Mouse (Mus musculus) spleen, adult 2 months (tissue): ENCODE data around the gene Ghrhr. TPM values are rescaled to one million over a fixed set of nuclear protein-coding genes. Genes with fewer than 3 reads are reported as not detected.

Source experiments
- DNase-seq, 2 experiments: peaks; one replicate each; pipeline versions ENCODE4 v3.0.0 to v3.0.0-alpha.2; 2012 to 2021; ENCODE audit warnings: low spot score in 2 of 2, low read depth in 1 of 2
- H3K27ac ChIP-seq: fragments of 200-500 bp; 2 replicates; pipeline ENCODE4 v1.5.1; 2012; ENCODE audit warnings: low read length, inconsistent platforms; ENCODE audit not compliant: insufficient read depth
- H3K27me3 ChIP-seq: fragments of 200-500 bp; 2 replicates; pipeline ENCODE4 v1.6.1; 2012; ENCODE audit warnings: mild to moderate bottlenecking, moderate library complexity, low read length, inconsistent platforms; ENCODE audit not compliant: control insufficient read depth, insufficient read depth
- H3K36me3 ChIP-seq: fragments of 200-500 bp; 2 replicates; pipeline ENCODE4 v1.6.1; 2012; ENCODE audit warnings: mild to moderate bottlenecking, low read length, inconsistent platforms; ENCODE audit not compliant: control insufficient read depth, insufficient read depth
- H3K4me1 ChIP-seq: fragments of 200-500 bp; 2 replicates; pipeline ENCODE4 v1.6.1; 2011; ENCODE audit warnings: inconsistent platforms; ENCODE audit not compliant: control insufficient read depth, insufficient read depth, insufficient read length
- H3K4me3 ChIP-seq: fragments of 200-500 bp; 2 replicates; pipeline ENCODE4 v1.5.1; 2011; ENCODE audit warnings: mild to moderate bottlenecking, inconsistent platforms; ENCODE audit not compliant: insufficient read depth, insufficient read length; ENCODE audit errors: extremely low read depth
- CTCF ChIP-seq: fragments of 200-500 bp; IDR thresholded peaks from 2 replicates; pipeline ENCODE4 v1.5.1; 2011; ENCODE audit warnings: mild to moderate bottlenecking, inconsistent platforms; ENCODE audit not compliant: insufficient read depth, insufficient read length, insufficient replicate concordance; ENCODE audit errors: extremely low read depth
- POLR2A ChIP-seq: fragments of 200-500 bp; IDR thresholded peaks from 2 replicates; pipeline ENCODE4 v1.6.1; 2011; ENCODE audit warnings: low read depth, low read length, inconsistent platforms
- WGBS: fragments of 180-500 bp; shearing (Covaris S2); methylation state at CpG from one replicate; pipeline ENCODE4 v1.1.7; 2018; 5-methylcytosine and 5-hydroxymethylcytosine counted together
- polyA plus RNA-seq: library from polyadenylated mRNA; depleted of rRNA; stranded (reverse); fragments of >200 nt; gene quantifications from 2 replicates; pipeline ENCODE4 v1.2.3, GENCODE M21; 2012

Ghrhr gene
- polyA plus RNA-seq, 1 experiment: not detected

DNA sequence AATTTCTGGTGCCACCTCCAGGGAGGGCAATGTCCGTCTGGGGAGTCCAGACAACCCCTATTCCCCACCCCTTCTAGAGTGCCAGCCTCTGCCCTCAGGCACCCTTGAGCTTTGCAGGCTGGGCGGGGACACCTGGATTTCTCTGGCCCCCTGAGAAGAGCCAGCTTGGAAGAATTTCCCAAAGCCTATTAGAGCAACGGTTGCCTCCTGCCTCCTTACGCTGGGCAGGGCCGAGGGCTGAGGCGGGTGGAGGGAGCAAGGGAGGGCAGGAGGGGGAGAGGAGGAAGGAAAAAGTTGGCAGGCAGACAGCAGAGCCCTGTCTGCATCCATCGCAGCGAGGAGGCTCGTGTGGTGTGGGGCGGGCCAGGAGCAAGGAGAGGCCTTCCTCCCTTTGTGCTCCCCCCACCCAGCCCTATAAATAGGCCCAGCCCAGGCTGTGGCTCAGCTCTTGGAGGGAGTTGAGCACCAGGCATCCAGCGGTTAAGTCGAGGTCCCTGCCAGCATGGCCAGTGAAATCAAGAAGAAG is 40.0 kb upstream of the Ghrhr start, which contains the start of gene Aqp1:
Aqp1 (plus strand) TSS at position 444 of the 526 bp plus-strand sequence.
- no peaks in the 10 kb centered on the region for H3K4me1 ChIP-seq
- TF ChIP-seq CTCF: no peak
- TF ChIP-seq POLR2A: no peak
- no peak for DNase-seq
- peak within 1 kb of the TSS; percentile 46 for H3K27ac ChIP-seq
- H3K36me3 ChIP-seq: no peaks in the 10 kb centered on the region
- WGBS: 17% methylated on average over 12 of the region's 12 CpGs
- H3K4me3 ChIP-seq: peak within 1 kb of the TSS; percentile 40
- H3K27me3 ChIP-seq: no peaks in the 10 kb centered on the region

DNA sequence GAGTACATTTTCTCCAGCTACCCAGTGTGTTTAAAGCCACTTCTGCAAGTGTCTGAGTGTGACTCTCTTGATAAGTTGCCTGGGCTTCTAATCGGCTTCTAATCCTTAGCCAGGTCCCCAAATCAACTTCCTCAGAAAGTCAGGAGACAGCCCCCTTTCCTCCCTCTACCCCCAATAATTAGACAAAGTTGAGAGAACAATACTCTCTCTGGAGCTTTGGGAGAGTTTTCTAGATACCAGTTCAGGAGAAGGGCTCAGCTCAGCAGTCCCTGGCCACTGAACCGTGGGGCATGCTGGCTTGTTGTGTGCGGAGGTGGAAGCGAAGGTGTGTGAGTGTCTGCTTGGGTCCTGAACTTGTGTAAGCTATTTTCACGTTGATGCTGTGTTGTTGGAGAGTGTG is 38.9 kb upstream of the Ghrhr start:
- H3K27ac ChIP-seq: peak overlapping the region; percentile 42
- no peak for DNase-seq
- peak overlapping the region; percentile 40; the same call in 1 of the 2 replicates for H3K4me3 ChIP-seq
- WGBS: 71% methylated on average over 5 of the region's 5 CpGs
- TF ChIP-seq POLR2A (no peak), CTCF (no peak)
- H3K4me1 ChIP-seq: no peaks in the 10 kb centered on the region
- H3K36me3 ChIP-seq: no peaks in the 10 kb centered on the region
- no peaks in the 10 kb centered on the region for H3K27me3 ChIP-seq

DNA sequence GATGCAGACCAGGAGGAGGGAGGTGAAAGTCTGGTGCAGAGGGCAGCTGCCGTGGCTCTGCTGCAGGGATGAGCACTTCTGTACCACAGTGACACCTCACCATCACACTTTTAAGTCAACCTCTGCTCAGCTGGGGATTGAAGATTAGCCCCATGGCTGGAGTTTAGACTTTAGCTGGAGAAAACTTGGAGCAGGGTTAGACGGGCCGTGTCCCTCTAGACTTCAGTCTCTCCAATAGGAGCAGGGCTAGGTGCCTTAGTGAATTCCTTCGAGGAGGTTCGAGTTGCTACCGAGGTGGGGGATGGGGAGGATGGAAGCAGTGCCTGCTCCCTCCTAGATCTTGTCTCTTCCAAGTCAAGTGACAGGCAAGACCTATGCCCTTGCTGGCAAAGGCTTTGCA is 38.0 kb upstream of the Ghrhr start:
- Histone ChIP-seq H3K27me3 (no peaks in the 10 kb centered on the region), H3K36me3 (no peaks in the 10 kb centered on the region), H3K4me3 (peak overlapping the region; percentile 28), H3K4me1 (no peaks in the 10 kb centered on the region), H3K27ac (peak overlapping the region; percentile 42; the same call in 1 of the 2 replicates)
- DNase-seq: no peak
- WGBS: 73% methylated on average over 6 of the region's 6 CpGs
- TF ChIP-seq POLR2A (no peak), CTCF (no peak)

DNA sequence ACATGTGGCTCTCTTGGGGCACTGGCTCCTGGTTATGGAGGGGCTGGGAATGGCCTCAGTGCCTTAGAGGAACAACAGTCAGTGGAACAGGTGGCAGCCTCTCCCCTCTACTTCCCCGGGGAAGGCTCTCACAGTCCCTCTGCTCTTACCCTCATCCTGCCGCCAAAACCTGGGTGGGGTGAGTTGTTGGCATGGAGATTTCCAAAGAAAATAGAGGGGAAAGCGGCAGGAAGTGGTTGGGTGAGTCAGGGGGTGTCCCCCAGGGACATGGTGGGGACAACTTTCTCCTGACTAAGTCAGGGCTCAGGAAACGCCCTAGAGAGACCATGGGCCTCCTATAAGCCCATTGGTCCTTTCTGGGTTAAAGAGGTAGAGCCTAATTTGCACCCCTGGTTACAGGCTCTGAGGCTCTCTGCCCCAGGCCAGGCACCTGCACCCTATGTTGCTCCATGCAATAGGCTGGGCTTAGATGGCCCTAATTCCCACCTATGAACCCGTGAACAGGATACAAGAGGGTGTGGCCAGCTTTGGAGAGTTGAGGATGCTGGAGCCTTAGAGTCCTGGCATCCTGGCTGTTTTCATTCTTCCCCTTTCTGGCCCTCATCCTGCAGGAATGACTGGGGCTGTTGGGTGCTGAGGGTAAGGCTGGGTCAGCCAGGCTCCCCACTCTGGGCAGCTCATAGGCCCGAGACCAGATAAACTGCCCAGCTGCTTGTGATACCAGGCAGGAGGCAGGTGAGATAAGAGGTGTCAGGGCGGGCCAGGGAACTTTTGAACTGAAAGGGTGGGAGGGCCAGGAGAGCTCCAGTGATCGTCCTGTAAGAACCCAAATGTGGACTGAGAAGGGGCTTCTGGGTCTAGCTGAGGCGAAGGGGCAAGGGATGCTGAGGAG is 36.9 kb upstream of the Ghrhr start:
- Histone ChIP-seq H3K36me3 (no peaks in the 10 kb centered on the region), H3K4me3 (peak overlapping the region; percentile 28), H3K27ac (peak overlapping the region; percentile 31; the same call in 1 of the 2 replicates), H3K4me1 (no peaks in the 10 kb centered on the region), H3K27me3 (no peaks in the 10 kb centered on the region)
- no peak for TF ChIP-seq POLR2A
- no peak for TF ChIP-seq CTCF
- 52% methylated on average over 9 of the region's 9 CpGs for WGBS
- DNase-seq: no peak

DNA sequence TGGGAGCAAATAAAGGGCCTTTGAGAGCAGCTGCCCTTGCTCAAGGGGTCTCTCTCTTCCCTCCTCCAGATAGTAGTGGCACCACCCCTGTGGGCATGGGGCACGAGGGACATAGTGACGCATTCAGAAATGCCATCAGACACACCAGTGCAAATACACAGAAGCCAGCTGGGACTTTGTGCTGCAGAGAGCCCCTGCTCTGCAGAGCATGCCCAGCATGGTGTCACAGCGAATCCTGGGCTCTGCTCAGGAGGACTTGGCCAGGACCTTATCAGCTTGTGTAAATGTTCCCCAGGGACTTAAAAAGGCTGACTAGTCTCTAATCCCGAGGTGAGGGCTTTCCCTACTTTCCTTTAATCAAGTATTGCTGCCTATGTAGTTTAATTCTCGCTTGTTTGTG is 34.4 kb upstream of the Ghrhr start:
- TF ChIP-seq POLR2A (no peak), CTCF (no peak)
- H3K36me3 ChIP-seq: no peaks in the 10 kb centered on the region
- DNase-seq: no peak
- no peak overlapping the region for H3K4me3 ChIP-seq
- WGBS: 69% methylated on average over 5 of the region's 5 CpGs
- no peak overlapping the region for H3K27ac ChIP-seq
- H3K27me3 ChIP-seq: no peaks in the 10 kb centered on the region
- H3K4me1 ChIP-seq: no peaks in the 10 kb centered on the region

DNA sequence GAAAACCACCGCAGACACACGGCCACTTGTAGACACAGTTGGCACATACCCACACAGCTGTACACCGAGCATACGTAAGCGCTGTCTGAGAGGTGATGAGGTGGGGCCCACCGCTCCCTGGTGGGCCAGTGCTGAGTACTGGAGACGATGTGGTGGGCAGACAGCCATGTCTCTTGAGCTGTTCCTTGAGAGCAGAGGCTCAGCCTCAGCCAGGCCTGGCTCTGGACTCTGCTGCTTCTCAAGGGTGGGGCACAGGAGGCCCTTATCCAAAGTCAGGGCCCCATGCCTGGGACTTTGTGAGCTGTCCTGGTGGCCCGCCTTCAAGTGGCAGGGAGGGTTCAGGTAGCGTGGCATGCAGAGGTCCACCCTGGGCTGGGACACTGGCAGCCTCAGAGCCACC is 33.8 kb upstream of the Ghrhr start:
- no peak for DNase-seq
- Histone ChIP-seq H3K4me3 (no peak overlapping the region), H3K27ac (no peak overlapping the region), H3K4me1 (no peaks in the 10 kb centered on the region), H3K27me3 (no peaks in the 10 kb centered on the region), H3K36me3 (no peaks in the 10 kb centered on the region)
- WGBS: 80% methylated on average over 9 of the region's 9 CpGs
- TF ChIP-seq POLR2A: no peak

DNA sequence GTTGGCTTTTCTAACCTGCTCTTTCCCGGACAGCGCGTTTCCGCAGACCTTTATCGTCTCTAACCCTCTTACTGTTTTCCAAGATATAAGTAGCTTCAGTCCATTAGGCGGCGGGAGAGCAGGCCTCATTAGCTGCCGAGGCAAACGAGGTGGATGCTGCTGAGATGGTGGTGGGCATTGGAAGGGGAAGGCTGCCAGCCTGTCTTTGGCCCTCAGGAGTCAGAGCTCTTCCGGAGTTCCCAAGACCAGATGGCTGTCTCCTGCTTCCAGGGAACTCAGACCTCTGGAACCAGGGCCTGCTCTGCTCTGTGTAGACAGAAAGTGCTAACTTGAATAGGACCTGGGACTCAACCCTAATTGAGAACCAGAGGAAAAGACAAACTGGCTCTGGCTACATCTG is 32.6 kb upstream of the Ghrhr start:
- TF ChIP-seq POLR2A: no peak
- TF ChIP-seq CTCF: no peak
- Histone ChIP-seq H3K36me3 (no peaks in the 10 kb centered on the region), H3K4me1 (no peaks in the 10 kb centered on the region), H3K27ac (no peak overlapping the region), H3K27me3 (no peaks in the 10 kb centered on the region), H3K4me3 (no peak overlapping the region)
- DNase-seq: no peak
- WGBS: 95% methylated on average over 10 of the region's 10 CpGs
